Mouse (Mus musculus) kidney, embryonic 15.5 days (tissue): Measurements from ENCODE around the gene Rnaseh1. TPM values are rescaled to one million over a fixed set of nuclear protein-coding genes. Genes with fewer than 3 reads are reported as not detected.

Experiments
- ATAC-seq: fragments of 200-750 bp; cut with Nextera tagmentation; replicated peaks from 2 replicates; pipeline ENCODE4 v1.8.0; 2017; ENCODE audit warnings: moderate TSS enrichment; ENCODE audit not compliant: low FRiP score
- H3K27ac ChIP-seq: fragments of 300-500 bp; sonication (generic); 2 replicates; pipeline ENCODE4 v1.5.1; 2015; ENCODE audit warnings: mild to moderate bottlenecking, inconsistent platforms
- H3K27me3 ChIP-seq: fragments of 300-500 bp; sonication (generic); 2 replicates; pipeline ENCODE4 v1.6.1; 2015; ENCODE audit warnings: inconsistent platforms
- H3K36me3 ChIP-seq: fragments of 300-500 bp; sonication (generic); 2 replicates; pipeline ENCODE4 v1.6.1; 2015; ENCODE audit warnings: inconsistent platforms
- H3K4me1 ChIP-seq: fragments of 300-500 bp; sonication (generic); 2 replicates; pipeline ENCODE4 v1.6.1; 2015; ENCODE audit warnings: inconsistent platforms
- H3K4me2 ChIP-seq: fragments of 300-500 bp; sonication (generic); 2 replicates; pipeline ENCODE4 v1.6.1; 2015; ENCODE audit warnings: moderate library complexity, mild to moderate bottlenecking, inconsistent platforms
- H3K4me3 ChIP-seq: fragments of 300-500 bp; sonication (generic); replicated peaks from 2 replicates; pipeline ENCODE4 v1.5.1; 2015; ENCODE audit warnings: mild to moderate bottlenecking, inconsistent platforms
- H3K9ac ChIP-seq: fragments of 300-500 bp; sonication (generic); 2 replicates; pipeline ENCODE4 v1.6.1; 2015; ENCODE audit warnings: mild to moderate bottlenecking, inconsistent platforms
- H3K9me3 ChIP-seq: fragments of 300-500 bp; sonication (generic); replicated peaks from 2 replicates; pipeline ENCODE4 v1.6.1; 2016; ENCODE audit warnings: inconsistent platforms
- WGBS: fragments of 180-500 bp; shearing (Covaris S2); methylation state at CpG from one replicate; pipeline ENCODE4 v1.1.7; 2015; ENCODE audit warnings: mixed read lengths; 5-methylcytosine and 5-hydroxymethylcytosine counted together
- polyA plus RNA-seq: library from polyadenylated mRNA; unstranded; fragments of >200 nt; fragmentation: Nextera tagmentation; extraction: Ambion mirVana; gene quantifications from 2 replicates; pipeline ENCODE4 v1.2.1, GENCODE M21; 2015

The Rnaseh1 gene
- polyA plus RNA-seq, 1 experiment from 2014 or later = 34.2 TPM

GRCm38 (mm10) chr12:28675121-28675924 lies 25.9 kb downstream of the Rnaseh1 start, which contains the start of gene Adi1:
TSS of gene Adi1 (plus strand) at chr12:28675231.
- Histone ChIP-seq H3K4me1 (peaks cover 25% of the 10 kb centered on the region), H3K36me3 (peaks cover 30% of the 10 kb centered on the region), H3K4me2 (peak within 1 kb of the TSS; percentile 66), H3K27ac (peak within 1 kb of the TSS; percentile 96), H3K27me3 (no peaks in the 10 kb centered on the region), H3K4me3 (peak within 1 kb of the TSS; percentile 72), H3K9ac (peak within 1 kb of the TSS; percentile 67), H3K9me3 (no peaks in the 10 kb centered on the region)
- peak; percentile 94 for ATAC-seq
- WGBS = 4% methylated on average over 53 of the region's 53 CpGs

- WGBS = 58% methylated on average over 5 of the region's 5 CpGs
- H3K4me3 ChIP-seq = peak overlapping the region; percentile 72
These were observed 26.5 kb downstream of the Rnaseh1 start for GRCm38 (mm10) chr12:28675925-28676209.

DNA sequence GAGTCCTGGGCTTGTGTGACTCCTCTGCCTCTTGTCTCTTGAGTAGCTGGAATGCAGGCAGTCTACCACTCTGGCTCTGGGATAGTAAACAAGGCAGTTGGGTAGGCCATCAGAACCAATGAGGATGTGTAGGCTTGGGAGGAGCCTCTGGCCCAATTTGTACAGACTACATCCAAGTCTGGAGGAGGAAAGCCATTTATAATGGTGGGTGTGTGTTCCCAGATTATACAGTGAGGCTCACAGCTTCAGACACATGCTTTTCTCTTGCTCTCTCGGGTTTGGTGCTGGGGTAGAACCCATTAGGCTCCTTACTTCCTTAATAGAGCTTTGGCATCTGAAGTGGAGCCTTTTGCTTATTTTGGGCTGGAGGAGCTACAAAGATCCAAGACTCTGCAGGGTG lies 35.3 kb downstream of the Rnaseh1 start:
- no peak for ATAC-seq
- no peak overlapping the region for H3K4me2 ChIP-seq
- H3K9me3 ChIP-seq = no peaks in the 10 kb centered on the region
- H3K27ac ChIP-seq = no peak overlapping the region
- no peaks in the 10 kb centered on the region for H3K27me3 ChIP-seq
- no peak overlapping the region for H3K9ac ChIP-seq
- H3K4me3 ChIP-seq = no peak overlapping the region
- H3K36me3 ChIP-seq = peaks cover 52% of the 10 kb centered on the region
- WGBS = 97% methylated on average over 1 of the region's 1 CpGs
- no peaks in the 10 kb centered on the region for H3K4me1 ChIP-seq

More at GRCm38 (mm10) chr12:28675925-28676209, 26.5 kb downstream of the Rnaseh1 start:
- Histone ChIP-seq H3K27me3 (no peaks in the 10 kb centered on the region), H3K4me2 (peak overlapping the region; percentile 66), H3K9ac (peak overlapping the region; percentile 67), H3K4me1 (peaks cover 25% of the 10 kb centered on the region), H3K9me3 (no peaks in the 10 kb centered on the region), H3K27ac (peak overlapping the region; percentile 96), H3K36me3 (peaks cover 36% of the 10 kb centered on the region)
- no peak for ATAC-seq

- WGBS = 41% methylated on average over 3 of the region's 3 CpGs
- no peaks in the 10 kb centered on the region for H3K27me3 ChIP-seq
- H3K4me2 ChIP-seq = no peak overlapping the region
- H3K36me3 ChIP-seq = peaks cover 52% of the 10 kb centered on the region
- H3K9ac ChIP-seq = no peak overlapping the region
- ATAC-seq = no peak
- no peak overlapping the region for H3K4me3 ChIP-seq
- H3K9me3 ChIP-seq = no peaks in the 10 kb centered on the region
- no peaks in the 10 kb centered on the region for H3K4me1 ChIP-seq
- no peak overlapping the region for H3K27ac ChIP-seq
These were observed 36.4 kb downstream of the Rnaseh1 start for GRCm38 (mm10) chr12:28685771-28686170.

- Histone ChIP-seq H3K9me3 (no peaks in the 10 kb centered on the region), H3K27ac (no peak overlapping the region), H3K9ac (no peak overlapping the region), H3K27me3 (no peaks in the 10 kb centered on the region), H3K4me1 (no peaks in the 10 kb centered on the region), H3K4me2 (no peak overlapping the region), H3K36me3 (peaks cover 52% of the 10 kb centered on the region), H3K4me3 (no peak overlapping the region)
- no peak for ATAC-seq
- WGBS = 68% methylated on average over 8 of the region's 8 CpGs
These were observed 36.9 kb downstream of the Rnaseh1 start for GRCm38 (mm10) chr12:28686199-28686879.

DNA sequence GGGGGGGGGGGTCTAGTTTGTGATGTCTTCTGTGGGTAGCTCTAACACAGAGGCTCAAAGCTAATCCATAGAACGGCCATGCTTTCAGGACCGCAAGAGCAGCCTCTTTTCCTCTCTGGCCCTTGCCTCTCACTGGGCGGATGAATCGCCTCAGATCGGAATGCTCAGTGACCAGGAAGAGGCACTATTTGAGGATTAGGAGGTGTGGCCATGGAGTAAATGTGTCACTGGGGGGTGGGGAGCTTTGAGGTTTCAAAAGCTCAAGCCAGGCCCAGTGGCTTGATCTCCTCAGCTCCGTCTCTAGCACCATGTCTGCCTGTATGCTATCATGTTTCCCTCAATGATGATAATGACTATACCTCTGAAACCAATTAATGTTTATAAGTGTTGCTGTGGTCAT lies 39.6 kb downstream of the Rnaseh1 start:
- H3K4me2 ChIP-seq = no peak overlapping the region
- no peak overlapping the region for H3K9ac ChIP-seq
- H3K4me3 ChIP-seq = no peak overlapping the region
- no peaks in the 10 kb centered on the region for H3K27me3 ChIP-seq
- H3K27ac ChIP-seq = no peak overlapping the region
- no peaks in the 10 kb centered on the region for H3K9me3 ChIP-seq
- WGBS = 93% methylated on average over 6 of the region's 6 CpGs
- peaks cover 42% of the 10 kb centered on the region for H3K36me3 ChIP-seq
- ATAC-seq = no peak
- H3K4me1 ChIP-seq = no peaks in the 10 kb centered on the region

DNA sequence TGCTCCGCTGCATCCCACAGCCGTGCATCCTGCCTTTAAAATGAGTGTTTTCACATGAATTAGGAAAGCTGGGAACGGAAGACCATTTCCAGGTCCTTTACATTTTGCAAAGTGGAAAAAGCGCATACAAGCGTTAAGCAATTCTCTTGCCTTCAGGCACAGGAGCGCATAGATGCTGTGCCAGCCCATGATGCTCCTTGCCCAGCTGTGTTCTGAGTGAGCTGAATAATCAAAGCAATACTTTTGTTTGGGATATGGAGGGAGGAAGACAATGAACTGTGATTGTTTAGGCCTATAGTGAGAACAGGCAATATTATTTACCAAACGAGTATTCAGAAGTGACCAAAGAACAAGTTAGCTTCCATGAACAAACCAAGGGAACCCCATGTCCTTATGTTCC lies 41.3 kb downstream of the Rnaseh1 start:
- H3K27ac ChIP-seq = no peak overlapping the region
- 91% methylated on average over 7 of the region's 7 CpGs for WGBS
- H3K4me3 ChIP-seq = no peak overlapping the region
- H3K4me1 ChIP-seq = no peaks in the 10 kb centered on the region
- ATAC-seq = no peak
- peaks cover 54% of the 10 kb centered on the region for H3K36me3 ChIP-seq
- no peaks in the 10 kb centered on the region for H3K27me3 ChIP-seq
- no peak overlapping the region for H3K4me2 ChIP-seq
- H3K9ac ChIP-seq = no peak overlapping the region
- H3K9me3 ChIP-seq = no peaks in the 10 kb centered on the region

GRCm38 (mm10) chr12:28693738-28694137 lies 44.3 kb downstream of the Rnaseh1 start:
- H3K4me1 ChIP-seq = 0 out of 2 replicates have a peak, but pooled peaks cover 4% of the 10 kb centered on the region
- no peak overlapping the region for H3K27ac ChIP-seq
- H3K9me3 ChIP-seq = no peaks in the 10 kb centered on the region
- no peak overlapping the region for H3K4me3 ChIP-seq
- no peak overlapping the region for H3K4me2 ChIP-seq
- 69% methylated on average over 3 of the region's 3 CpGs for WGBS
- H3K27me3 ChIP-seq = no peaks in the 10 kb centered on the region
- H3K9ac ChIP-seq = no peak overlapping the region
- H3K36me3 ChIP-seq = peaks cover 64% of the 10 kb centered on the region
- no peak for ATAC-seq

DNA sequence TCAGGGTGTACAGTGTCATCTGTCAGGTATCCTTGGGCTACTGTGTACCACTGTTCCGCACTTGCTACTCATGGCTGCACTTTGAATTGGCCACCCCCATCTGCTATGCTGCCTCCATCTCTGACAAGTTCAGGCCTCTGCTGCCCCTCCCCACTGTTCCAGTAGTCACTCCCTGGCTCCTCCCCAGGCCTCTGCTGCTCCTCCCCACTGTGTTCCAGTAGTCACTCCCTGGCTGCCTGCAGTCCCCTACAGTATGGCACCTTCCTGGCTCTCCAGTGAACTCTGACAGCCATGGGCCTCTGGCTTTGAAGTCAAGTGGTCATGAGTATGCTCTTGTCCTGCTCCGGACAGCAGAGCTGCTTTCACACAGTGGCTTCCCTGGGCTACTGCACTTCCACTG lies 44.8 kb downstream of the Rnaseh1 start:
- Histone ChIP-seq H3K27me3 (no peaks in the 10 kb centered on the region), H3K9me3 (no peaks in the 10 kb centered on the region), H3K4me1 (0 out of 2 replicates have a peak, but pooled peaks cover 4% of the 10 kb centered on the region), H3K4me2 (no peak overlapping the region), H3K9ac (no peak overlapping the region), H3K36me3 (peaks cover 60% of the 10 kb centered on the region), H3K27ac (no peak overlapping the region), H3K4me3 (no peak overlapping the region)
- no peak for ATAC-seq
- WGBS = 68% methylated on average over 2 of the region's 2 CpGs

- no peak overlapping the region for H3K4me2 ChIP-seq
- no peak for ATAC-seq
- 0 out of 2 replicates have a peak, but pooled peaks cover 4% of the 10 kb centered on the region for H3K4me1 ChIP-seq
- H3K36me3 ChIP-seq = peaks cover 54% of the 10 kb centered on the region
- H3K27ac ChIP-seq = no peak overlapping the region
- no peaks in the 10 kb centered on the region for H3K9me3 ChIP-seq
- no peaks in the 10 kb centered on the region for H3K27me3 ChIP-seq
- 88% methylated on average over 7 of the region's 7 CpGs for WGBS
- no peak overlapping the region for H3K9ac ChIP-seq
- no peak overlapping the region for H3K4me3 ChIP-seq
These were observed 45.4 kb downstream of the Rnaseh1 start for GRCm38 (mm10) chr12:28694776-28695175.

- Histone ChIP-seq H3K4me1 (peaks cover 13% of the 10 kb centered on the region; the same call in 1 of the 2 replicates), H3K27ac (no peak overlapping the region), H3K36me3 (peaks cover 31% of the 10 kb centered on the region), H3K4me3 (no peak overlapping the region), H3K4me2 (no peak overlapping the region), H3K9ac (no peak overlapping the region), H3K27me3 (no peaks in the 10 kb centered on the region), H3K9me3 (no peaks in the 10 kb centered on the region)
- no peak for ATAC-seq
- WGBS = 75% methylated on average over 14 of the region's 14 CpGs
These were observed 48.6 kb downstream of the Rnaseh1 start for GRCm38 (mm10) chr12:28697821-28698595.

DNA sequence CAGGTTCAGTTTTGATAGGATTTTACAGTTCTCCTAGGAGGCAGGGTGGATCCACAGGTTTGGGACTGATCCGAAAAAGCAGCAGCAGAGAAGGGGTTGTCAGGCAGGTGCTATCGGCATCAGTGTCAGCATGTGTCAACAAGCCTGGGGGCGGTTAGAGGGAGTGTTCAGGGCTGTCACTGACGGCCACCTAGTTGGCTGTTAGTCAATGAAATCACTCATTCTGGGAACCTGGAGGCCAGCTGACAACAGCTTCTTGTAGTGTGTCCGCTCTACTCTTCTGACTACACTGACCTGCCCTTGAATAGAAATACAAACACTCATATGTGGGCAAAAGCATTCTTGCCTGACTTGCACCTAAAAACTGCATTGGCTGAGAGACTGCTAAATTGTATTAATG lies 49.7 kb downstream of the Rnaseh1 start:
- WGBS = 73% methylated on average over 5 of the region's 5 CpGs
- no peaks in the 10 kb centered on the region for H3K9me3 ChIP-seq
- no peak overlapping the region for H3K4me2 ChIP-seq
- H3K4me1 ChIP-seq = peaks cover 14% of the 10 kb centered on the region
- no peaks in the 10 kb centered on the region for H3K27me3 ChIP-seq
- H3K9ac ChIP-seq = no peak overlapping the region
- no peak overlapping the region for H3K4me3 ChIP-seq
- H3K27ac ChIP-seq = no peak overlapping the region
- peaks cover 33% of the 10 kb centered on the region for H3K36me3 ChIP-seq
- no peak for ATAC-seq
